Mouse (Mus musculus) lung, embryonic 15.5 days (tissue): ENCODE data around the gene Lrrc57. TPM values are rescaled to one million over a fixed set of nuclear protein-coding genes. Genes with fewer than 3 reads are reported as not detected.

Experiments
- ATAC-seq: fragments of 200-750 bp; cut with Nextera tagmentation; 2 replicates; pipeline ENCODE4 v1.8.0; 2017; ENCODE audit warnings: moderate number of reproducible peaks, borderline replicate concordance; ENCODE audit not compliant: low FRiP score, low TSS enrichment; ENCODE audit errors: extremely low read depth
- H3K27ac ChIP-seq: fragments of 300-500 bp; sonication (generic); 2 replicates; pipeline ENCODE4 v1.5.1; 2015; ENCODE audit warnings: moderate library complexity, mild to moderate bottlenecking, inconsistent platforms
- H3K27me3 ChIP-seq: fragments of 300-500 bp; sonication (generic); 2 replicates; pipeline ENCODE4 v1.6.1; 2015; ENCODE audit warnings: inconsistent platforms
- H3K36me3 ChIP-seq: fragments of 300-500 bp; sonication (generic); 2 replicates; pipeline ENCODE4 v1.6.1; 2015; ENCODE audit warnings: inconsistent platforms
- H3K4me1 ChIP-seq: fragments of 300-500 bp; sonication (generic); 2 replicates; pipeline ENCODE4 v1.6.1; 2015; ENCODE audit warnings: inconsistent platforms
- H3K4me2 ChIP-seq: fragments of 300-500 bp; sonication (generic); 2 replicates; pipeline ENCODE4 v1.6.1; 2015; ENCODE audit warnings: inconsistent platforms, mild to moderate bottlenecking, moderate library complexity
- H3K4me3 ChIP-seq: fragments of 300-500 bp; sonication (generic); 2 replicates; pipeline ENCODE4 v1.5.1; 2015; ENCODE audit warnings: mild to moderate bottlenecking, inconsistent platforms
- H3K9ac ChIP-seq: fragments of 300-500 bp; sonication (generic); 2 replicates; pipeline ENCODE4 v1.6.1; 2015; ENCODE audit warnings: inconsistent platforms
- H3K9me3 ChIP-seq: fragments of 300-500 bp; sonication (generic); 2 replicates; pipeline ENCODE4 v1.6.1; 2016; ENCODE audit warnings: inconsistent platforms
- WGBS: fragments of 180-500 bp; shearing (Covaris S2); methylation state at CpG from one replicate; pipeline ENCODE4 v1.1.7; 2015; 5-methylcytosine and 5-hydroxymethylcytosine counted together
- polyA plus RNA-seq: library from polyadenylated mRNA; unstranded; fragments of >200 nt; fragmentation: Nextera tagmentation; extraction: Ambion mirVana; gene quantifications from 2 replicates; pipeline ENCODE4 v1.2.1, GENCODE M21; 2015

Lrrc57 gene
- polyA plus RNA-seq, 1 experiment from 2014 or later = 29.9 TPM

GRCm38 (mm10) chr2:120563235-120563990 is 45.9 kb downstream of the Lrrc57 start, which contains the start of gene Zfp106:
Gene Zfp106 (minus strand): TSS chr2:120563843.
- no peaks in the 10 kb centered on the region for H3K27me3 ChIP-seq
- under 1% methylated on average over 50 of the region's 50 CpGs for WGBS
- H3K4me3 ChIP-seq = peak within 1 kb of the TSS; percentile 82
- peak within 1 kb of the TSS; percentile 61 for H3K27ac ChIP-seq
- no peaks in the 10 kb centered on the region for H3K9me3 ChIP-seq
- H3K4me2 ChIP-seq = peak within 1 kb of the TSS; percentile 71
- H3K36me3 ChIP-seq = no peaks in the 10 kb centered on the region
- peaks cover 17% of the 10 kb centered on the region for H3K4me1 ChIP-seq
- peak; percentile 66; the same call in 1 of the 2 replicates for ATAC-seq
- peak within 1 kb of the TSS; percentile 88 for H3K9ac ChIP-seq

DNA sequence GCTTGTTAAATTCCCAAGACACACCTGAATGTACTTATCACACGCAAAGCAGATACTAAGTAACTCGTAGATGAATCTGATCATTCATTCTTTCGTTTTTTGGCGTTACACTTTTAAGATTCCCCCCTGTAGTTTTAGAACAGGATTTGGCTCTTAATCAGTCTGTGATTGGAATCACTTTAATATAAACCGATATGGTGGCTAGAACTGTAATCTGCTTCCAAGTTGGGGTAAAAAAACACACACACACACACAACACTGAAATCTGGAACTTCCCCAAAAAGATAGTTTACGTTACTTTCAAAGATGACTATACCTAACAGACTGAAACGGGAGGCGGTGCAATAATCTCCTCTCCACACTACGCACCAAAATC is 46.5 kb downstream of the Lrrc57 start:
- no peak overlapping the region for H3K27ac ChIP-seq

GRCm38 (mm10) chr2:120561524-120561923 is 47.8 kb downstream of the Lrrc57 start:
- Histone ChIP-seq H3K4me1 (peaks cover 17% of the 10 kb centered on the region), H3K9me3 (no peaks in the 10 kb centered on the region), H3K36me3 (no peaks in the 10 kb centered on the region), H3K9ac (no peak overlapping the region), H3K4me2 (no peak overlapping the region), H3K27ac (no peak overlapping the region), H3K27me3 (no peaks in the 10 kb centered on the region), H3K4me3 (no peak overlapping the region)
- 67% methylated on average over 1 of the region's 1 CpGs for WGBS
- no peak for ATAC-seq

More for the DNA sequence above, 46.5 kb downstream of the Lrrc57 start:
- Histone ChIP-seq H3K4me2 (peak overlapping the region; percentile 71), H3K9ac (peak overlapping the region; percentile 88), H3K4me3 (peak overlapping the region; percentile 82), H3K4me1 (peaks cover 17% of the 10 kb centered on the region), H3K9me3 (no peaks in the 10 kb centered on the region), H3K36me3 (no peaks in the 10 kb centered on the region), H3K27me3 (no peaks in the 10 kb centered on the region)
- 17% methylated on average over 9 of the region's 9 CpGs for WGBS
- ATAC-seq = no peak

GRCm38 (mm10) chr2:120558813-120559212 is 50.5 kb downstream of the Lrrc57 start:
- ATAC-seq = no peak
- no peak overlapping the region for H3K4me2 ChIP-seq
- peaks cover 8% of the 10 kb centered on the region for H3K36me3 ChIP-seq
- no peak overlapping the region for H3K27ac ChIP-seq
- no peaks in the 10 kb centered on the region for H3K9me3 ChIP-seq
- no peaks in the 10 kb centered on the region for H3K27me3 ChIP-seq
- H3K4me3 ChIP-seq = no peak overlapping the region
- peaks cover 14% of the 10 kb centered on the region for H3K4me1 ChIP-seq
- WGBS = 80% methylated on average over 3 of the region's 3 CpGs
- H3K9ac ChIP-seq = no peak overlapping the region

GRCm38 (mm10) chr2:120556868-120557267 is 52.5 kb downstream of the Lrrc57 start:
- no peaks in the 10 kb centered on the region for H3K27me3 ChIP-seq
- 47% methylated on average over 3 of the region's 3 CpGs for WGBS
- H3K36me3 ChIP-seq = peaks cover 22% of the 10 kb centered on the region
- H3K9ac ChIP-seq = no peak overlapping the region
- no peak for ATAC-seq
- no peak overlapping the region for H3K4me3 ChIP-seq
- H3K9me3 ChIP-seq = no peaks in the 10 kb centered on the region
- H3K4me1 ChIP-seq = 0 out of 2 replicates have a peak, but pooled peaks cover 3% of the 10 kb centered on the region
- no peak overlapping the region for H3K27ac ChIP-seq
- H3K4me2 ChIP-seq = no peak overlapping the region

Other genes with a start within 250 kb of the Lrrc57 start
- gene Ganc, start 205.6 kb downstream of the Lrrc57 start, polyA plus RNA-seq = 7.2 and 9.7 TPM in 2 replicates
- gene Tmem87a, start 205.4 kb downstream of the Lrrc57 start, polyA plus RNA-seq = 10.8 and 11.0 TPM in 2 replicates
- 0.53 and 1.2 TPM in 2 replicates for gene Capn3, start 153.5 kb downstream of the Lrrc57 start, polyA plus RNA-seq
- 38.8 and 42.4 TPM in 2 replicates for gene Zfp106, start 45.7 kb downstream of the Lrrc57 start, polyA plus RNA-seq
- gene Snap23, start 41.8 kb downstream of the Lrrc57 start, polyA plus RNA-seq = 53.1 and 59.1 TPM in 2 replicates
- gene Haus2, start 137 bp downstream of the Lrrc57 start, polyA plus RNA-seq = 21.9 and 25.4 TPM in 2 replicates
- gene Stard9, start 19.6 kb upstream of the Lrrc57 start, polyA plus RNA-seq = 8.6 and 11.7 TPM in 2 replicates
- 7.1 and 7.5 TPM in 2 replicates for gene Cdan1, start 240.6 kb upstream of the Lrrc57 start, polyA plus RNA-seq
- gene Ttbk2, start 241.1 kb upstream of the Lrrc57 start, polyA plus RNA-seq = 2.8 and 3.8 TPM in 2 replicates